Mouse (Mus musculus): ENCODE measurements around the gene Pip5k1b. TPM values are rescaled to one million over a fixed set of nuclear protein-coding genes. Genes with fewer than 3 reads are reported as not detected.
"Not testable (repeated sequence)": the region's sequence is repeated elsewhere in the genome, so short reads cannot be mapped to it uniquely, and the experiment has no call there.

The Pip5k1b gene
- polyA plus RNA-seq, 1 experiment from 2014 or later, result 1.8 TPM

GRCm38 (mm10) chr19:24556585-24556966 lies 904 bp upstream of the Pip5k1b start:
- 3% methylated on average over 12 of the region's 12 CpGs for WGBS
- ATAC-seq, result peak; percentile 27
- Histone ChIP-seq H3K4me1 (replicated peaks; ENCODE audit: control insufficient read depth, insufficient read depth, low read length) (peaks cover 20% of the 10 kb centered on the region), H3K9ac (replicated peaks; ENCODE audit: low read depth, low read length) (peak overlapping the region; percentile 84), H3K9me3 (ENCODE audit: control insufficient read depth, low read length) (no peaks in the 10 kb centered on the region), H3K4me2 (ENCODE audit: low read length) (peak overlapping the region; percentile 84), H3K4me3 (replicated peaks; ENCODE audit: low read length) (peak overlapping the region; percentile 85), H3K27ac (ENCODE audit: low read length) (no peak overlapping the region), H3K36me3 (ENCODE audit: control insufficient read depth, insufficient read depth) (no peaks in the 10 kb centered on the region), H3K27me3 (replicated peaks; ENCODE audit: control insufficient read depth, insufficient read depth, low read length) (peaks cover 10% of the 10 kb centered on the region; the same call in 1 of the 2 replicates)

GRCm38 (mm10) chr19:24555904-24556584 lies 372 bp upstream of the Pip5k1b start:
- Histone ChIP-seq H3K9ac (replicated peaks; ENCODE audit: low read depth, low read length) (peak overlapping the region; percentile 84), H3K4me3 (replicated peaks; ENCODE audit: low read length) (peak overlapping the region; percentile 85), H3K27me3 (replicated peaks; ENCODE audit: control insufficient read depth, insufficient read depth, low read length) (peaks cover 10% of the 10 kb centered on the region; the same call in 1 of the 2 replicates), H3K9me3 (ENCODE audit: control insufficient read depth, low read length) (no peaks in the 10 kb centered on the region), H3K4me1 (replicated peaks; ENCODE audit: control insufficient read depth, insufficient read depth, low read length) (peaks cover 20% of the 10 kb centered on the region), H3K27ac (ENCODE audit: low read length) (no peak overlapping the region), H3K4me2 (ENCODE audit: low read length) (peak overlapping the region; percentile 84), H3K36me3 (ENCODE audit: control insufficient read depth, insufficient read depth) (no peaks in the 10 kb centered on the region)
- peak; percentile 85 for ATAC-seq
- under 1% methylated on average over 30 of the region's 74 CpGs for WGBS

DNA sequence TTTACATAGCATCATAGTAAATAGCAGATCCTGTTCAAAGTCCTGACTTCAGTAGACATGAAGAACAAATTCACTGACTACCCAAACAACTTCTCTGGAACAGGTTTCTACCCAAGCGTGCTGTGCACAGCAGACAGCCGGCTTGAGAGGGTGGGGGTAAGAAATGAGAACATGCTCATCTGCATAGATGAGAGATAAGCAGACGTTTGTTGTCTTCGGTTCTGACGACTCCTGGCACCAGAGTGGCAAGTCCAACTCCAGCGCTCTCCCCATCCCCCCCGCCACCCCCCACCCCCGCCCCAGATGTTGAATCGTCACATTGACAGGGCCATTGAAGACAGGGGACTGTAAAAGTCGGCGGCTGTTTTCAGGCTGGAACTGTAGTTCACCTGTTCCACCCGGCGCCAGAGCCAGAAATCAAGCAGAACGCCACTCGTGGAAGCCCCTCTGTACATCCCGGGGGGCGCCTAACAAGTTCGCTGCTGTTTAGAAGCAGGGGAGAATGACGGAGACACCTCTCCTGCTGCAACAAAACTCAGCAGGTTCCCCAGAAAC lies 684 bp downstream of the Pip5k1b start:
- Histone ChIP-seq H3K4me3 (replicated peaks; ENCODE audit: low read length) (peak overlapping the region; percentile 85), H3K9me3 (ENCODE audit: control insufficient read depth, low read length) (no peaks in the 10 kb centered on the region), H3K27ac (ENCODE audit: low read length) (no peak overlapping the region), H3K4me2 (ENCODE audit: low read length) (peak overlapping the region; percentile 84), H3K27me3 (replicated peaks; ENCODE audit: control insufficient read depth, insufficient read depth, low read length) (peaks cover 10% of the 10 kb centered on the region; the same call in 1 of the 2 replicates), H3K36me3 (ENCODE audit: control insufficient read depth, insufficient read depth) (no peaks in the 10 kb centered on the region), H3K4me1 (replicated peaks; ENCODE audit: control insufficient read depth, insufficient read depth, low read length) (peaks cover 20% of the 10 kb centered on the region), H3K9ac (replicated peaks; ENCODE audit: low read depth, low read length) (peak overlapping the region; percentile 84)
- ATAC-seq, result peak; percentile 2; the same call in 1 of the 2 replicates
- WGBS, result under 1% methylated on average over 19 of the region's 19 CpGs

DNA sequence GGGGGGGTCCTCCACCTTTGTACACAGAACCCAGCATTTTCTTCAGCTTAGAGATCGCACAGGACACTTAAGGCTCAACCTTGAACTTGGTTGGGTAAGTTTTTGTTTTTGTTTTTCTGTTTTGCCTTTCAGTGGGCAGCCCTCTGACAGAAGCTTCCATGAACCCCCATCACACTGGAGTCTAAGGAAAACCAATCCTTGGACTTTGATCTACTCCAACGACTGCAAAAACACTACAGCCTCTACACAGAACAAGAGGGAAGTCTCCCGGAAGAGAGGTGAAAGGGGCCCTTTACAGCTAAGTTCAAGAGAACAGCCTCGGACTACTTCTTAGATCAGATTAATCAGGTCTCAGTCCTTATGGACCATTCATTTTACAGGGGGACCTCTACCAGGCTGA lies 1.2 kb downstream of the Pip5k1b start:
- Histone ChIP-seq H3K9ac (replicated peaks; ENCODE audit: low read depth, low read length) (no peak overlapping the region), H3K27me3 (replicated peaks; ENCODE audit: control insufficient read depth, insufficient read depth, low read length) (peaks cover 10% of the 10 kb centered on the region; the same call in 1 of the 2 replicates), H3K4me3 (replicated peaks; ENCODE audit: low read length) (peak overlapping the region; percentile 85; the same call in 1 of the 2 replicates), H3K27ac (ENCODE audit: low read length) (no peak overlapping the region), H3K9me3 (ENCODE audit: control insufficient read depth, low read length) (no peaks in the 10 kb centered on the region), H3K4me1 (replicated peaks; ENCODE audit: control insufficient read depth, insufficient read depth, low read length) (peaks cover 20% of the 10 kb centered on the region), H3K4me2 (ENCODE audit: low read length) (peak overlapping the region; percentile 84), H3K36me3 (ENCODE audit: control insufficient read depth, insufficient read depth) (no peaks in the 10 kb centered on the region)
- no peak for ATAC-seq
- 22% methylated on average over 4 of the region's 4 CpGs for WGBS

GRCm38 (mm10) chr19:24553291-24554075 lies 2.2 kb downstream of the Pip5k1b start:
- no peak for ATAC-seq
- H3K4me3 ChIP-seq (replicated peaks; ENCODE audit: low read length), result no peak overlapping the region
- no peaks in the 10 kb centered on the region for H3K9me3 ChIP-seq (ENCODE audit: control insufficient read depth, low read length)
- H3K27ac ChIP-seq (ENCODE audit: low read length), result no peak overlapping the region
- no peaks in the 10 kb centered on the region for H3K36me3 ChIP-seq (ENCODE audit: control insufficient read depth, insufficient read depth)
- WGBS, result 41% methylated on average over 12 of the region's 12 CpGs
- peaks cover 20% of the 10 kb centered on the region for H3K4me1 ChIP-seq (replicated peaks; ENCODE audit: control insufficient read depth, insufficient read depth, low read length)
- no peak overlapping the region for H3K9ac ChIP-seq (replicated peaks; ENCODE audit: low read depth, low read length)
- H3K4me2 ChIP-seq (ENCODE audit: low read length), result no peak overlapping the region
- H3K27me3 ChIP-seq (replicated peaks; ENCODE audit: control insufficient read depth, insufficient read depth, low read length), result peaks cover 10% of the 10 kb centered on the region; the same call in 1 of the 2 replicates

DNA sequence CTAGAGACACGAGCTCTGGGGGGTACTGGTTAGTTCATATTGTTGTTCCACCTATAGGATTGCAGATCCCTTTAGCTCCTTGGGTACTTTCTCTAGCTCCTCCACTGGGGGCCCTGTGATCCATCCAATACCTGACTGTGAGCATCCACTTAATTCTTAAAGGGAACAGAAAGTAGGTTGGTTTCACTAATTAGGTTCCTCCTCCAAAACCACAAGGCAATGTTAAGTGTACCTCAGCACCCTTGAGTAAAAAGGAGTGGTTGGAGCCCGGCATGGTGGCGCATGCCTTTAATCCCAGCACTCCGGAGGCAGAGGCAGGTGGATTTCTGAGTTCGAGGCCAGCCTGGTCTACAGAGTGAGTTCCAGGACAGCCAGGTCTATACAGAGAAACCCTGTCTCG lies 3.0 kb downstream of the Pip5k1b start:
- H3K9ac ChIP-seq (replicated peaks; ENCODE audit: low read depth, low read length); H3K27me3 ChIP-seq (replicated peaks; ENCODE audit: control insufficient read depth, insufficient read depth, low read length); H3K27ac ChIP-seq (ENCODE audit: low read length); H3K36me3 ChIP-seq (ENCODE audit: control insufficient read depth, insufficient read depth); H3K4me2 ChIP-seq (ENCODE audit: low read length); H3K4me3 ChIP-seq (replicated peaks; ENCODE audit: low read length); ATAC-seq; H3K9me3 ChIP-seq (ENCODE audit: control insufficient read depth, low read length): not testable (repeated sequence)
- peaks cover 19% of the 10 kb centered on the region for H3K4me1 ChIP-seq (replicated peaks; ENCODE audit: control insufficient read depth, insufficient read depth, low read length)
- WGBS, result 83% methylated on average over 6 of the region's 6 CpGs

GRCm38 (mm10) chr19:24551196-24551954 lies 4.3 kb downstream of the Pip5k1b start:
- no peaks in the 10 kb centered on the region for H3K27me3 ChIP-seq (replicated peaks; ENCODE audit: control insufficient read depth, insufficient read depth, low read length)
- H3K36me3 ChIP-seq (ENCODE audit: control insufficient read depth, insufficient read depth), result no peaks in the 10 kb centered on the region
- 34% methylated on average over 3 of the region's 3 CpGs for WGBS
- no peak overlapping the region for H3K27ac ChIP-seq (ENCODE audit: low read length)
- H3K4me1 ChIP-seq (replicated peaks; ENCODE audit: control insufficient read depth, insufficient read depth, low read length), result peaks cover 8% of the 10 kb centered on the region
- no peak overlapping the region for H3K4me3 ChIP-seq (replicated peaks; ENCODE audit: low read length)
- no peak overlapping the region for H3K4me2 ChIP-seq (ENCODE audit: low read length)
- H3K9me3 ChIP-seq (ENCODE audit: control insufficient read depth, low read length), result peaks cover 9% of the 10 kb centered on the region
- ATAC-seq, result no peak
- H3K9ac ChIP-seq (replicated peaks; ENCODE audit: low read depth, low read length), result no peak overlapping the region

DNA sequence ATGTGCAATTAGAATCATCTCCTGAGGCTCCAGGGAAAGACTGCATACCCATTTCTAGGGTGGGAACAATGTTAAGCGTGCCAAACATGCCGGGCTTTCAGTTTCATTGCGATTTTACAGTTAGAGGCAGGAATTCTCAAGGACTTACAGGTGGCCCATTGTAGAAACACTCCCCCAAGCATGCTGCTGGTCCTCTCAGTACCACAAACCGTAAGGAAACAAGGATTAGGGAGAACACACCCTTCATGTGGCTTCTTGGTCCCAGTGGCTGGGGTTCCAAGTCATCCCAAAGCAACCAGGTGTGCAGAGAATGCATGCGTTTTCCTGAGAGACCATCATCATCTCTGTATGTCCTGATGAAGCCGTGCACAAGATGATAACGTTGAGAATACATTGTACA lies 4.9 kb downstream of the Pip5k1b start:
- H3K27me3 ChIP-seq (replicated peaks; ENCODE audit: control insufficient read depth, insufficient read depth, low read length), result no peaks in the 10 kb centered on the region
- H3K9ac ChIP-seq (replicated peaks; ENCODE audit: low read depth, low read length), result no peak overlapping the region
- no peak overlapping the region for H3K4me3 ChIP-seq (replicated peaks; ENCODE audit: low read length)
- WGBS, result 72% methylated on average over 7 of the region's 7 CpGs
- no peak overlapping the region for H3K4me2 ChIP-seq (ENCODE audit: low read length)
- no peak overlapping the region for H3K27ac ChIP-seq (ENCODE audit: low read length)
- H3K4me1 ChIP-seq (replicated peaks; ENCODE audit: control insufficient read depth, insufficient read depth, low read length), result peaks cover 7% of the 10 kb centered on the region; the same call in 1 of the 2 replicates
- no peaks in the 10 kb centered on the region for H3K36me3 ChIP-seq (ENCODE audit: control insufficient read depth, insufficient read depth)
- ATAC-seq, result no peak
- peaks cover 9% of the 10 kb centered on the region for H3K9me3 ChIP-seq (ENCODE audit: control insufficient read depth, low read length)

Data from forebrain, embryonic 16.5 days (tissue).